Mouse (Mus musculus) liver, postnatal 0 days (tissue): ENCODE measurements around the gene Mre11a.

Experiments used
- CTCF ChIP-seq: sonication (generic); IDR thresholded peaks from 2 replicates; pipeline ENCODE4 v1.5.1; 2016; ENCODE audit warnings: antibody characterized with exemption, low read depth
- EP300 ChIP-seq: IDR thresholded peaks from 2 replicates; pipeline ENCODE4 v1.6.1; 2016; ENCODE audit warnings: antibody characterized with exemption, low read depth, mild to moderate bottlenecking

DNA sequence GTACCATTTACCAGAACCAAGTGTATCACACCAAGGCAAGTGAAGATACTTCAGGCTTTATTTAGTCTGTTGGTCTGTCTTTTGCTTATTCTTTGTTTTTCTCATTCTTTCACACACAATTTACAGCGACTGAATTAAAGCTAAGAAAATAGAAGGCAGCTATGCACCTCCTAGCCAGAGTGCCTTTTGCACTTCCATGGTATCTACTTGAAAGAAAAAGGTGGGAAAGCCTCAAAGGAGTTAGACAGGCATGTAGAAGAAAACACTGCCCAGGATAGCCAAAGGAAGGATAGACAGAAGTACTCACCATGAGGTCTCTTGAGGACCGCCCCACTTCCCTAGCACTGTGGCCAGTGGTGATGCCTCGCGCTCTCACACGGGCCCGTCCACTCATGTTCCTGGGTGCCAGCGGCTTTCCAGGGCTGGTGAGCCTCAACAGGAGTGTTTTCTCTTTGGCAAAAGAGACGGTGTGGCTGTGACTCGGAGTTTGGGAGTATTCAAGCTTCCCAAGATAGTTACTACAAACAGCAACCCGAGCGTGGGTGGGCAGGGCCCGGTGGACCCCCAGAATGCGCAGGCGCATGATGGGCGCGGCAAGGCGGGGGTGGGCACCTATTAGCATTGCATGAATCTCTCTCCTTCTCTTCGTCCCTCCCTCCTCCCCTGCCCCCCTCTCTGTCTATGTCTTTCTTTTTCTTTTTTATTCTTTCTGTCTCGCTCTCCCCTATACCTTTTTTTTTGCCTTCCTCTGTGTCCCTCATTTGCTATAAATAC, 44.1 kb upstream of the Mre11a start, which contains the start of gene Piwil4:
- TF ChIP-seq CTCF (no peak), EP300 (no peak)
